Mouse (Mus musculus): ENCODE measurements around the gene Batf3. TPM values are rescaled to one million over a fixed set of nuclear protein-coding genes. Genes with fewer than 3 reads are reported as not detected.

Batf3 gene
- total RNA-seq (2021) = under 1 TPM; 0.52 to 0.56 TPM
- long read RNA-seq, experiment 1, partial matches to known transcripts = 0 of 2 reads
- long read RNA-seq, experiment 1, other reads (novel, unspliced or antisense) = 0 of 2 reads
- long read RNA-seq, experiment 2, partial matches to known transcripts = 0 of 1 reads
- long read RNA-seq, experiment 2, other reads (novel, unspliced or antisense) = 0 of 1 reads

GRCm38 (mm10) chr1:191097802-191098747 is at the start of gene Batf3:
Gene Batf3 (plus strand): TSS chr1:191097847.
- DNase-seq = peak; percentile 63

- DNase-seq = no peak
Measured at GRCm38 (mm10) chr1:191053555-191053954, 44.1 kb upstream of the Batf3 start.

GRCm38 (mm10) chr1:191054870-191055532 is 42.6 kb upstream of the Batf3 start:
- peak; percentile 14 for DNase-seq

DNA sequence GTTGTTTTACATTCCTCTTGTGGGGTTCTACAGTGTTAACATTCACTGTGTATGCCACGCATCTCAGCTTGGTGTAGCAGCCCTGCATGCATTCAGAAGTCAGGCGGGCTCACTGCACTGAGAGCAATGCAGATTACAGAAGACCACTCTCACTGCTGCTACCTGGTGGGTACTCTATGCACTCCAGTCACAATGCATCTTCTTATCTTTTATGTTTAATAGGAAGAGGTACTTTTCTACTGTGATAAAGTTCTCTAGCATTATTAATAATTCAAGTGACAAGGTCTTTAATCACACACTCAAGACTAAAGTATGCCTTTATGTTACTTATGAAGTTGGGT is 42.1 kb upstream of the Batf3 start:
- DNase-seq = no peak

- no peak for DNase-seq
Measured at GRCm38 (mm10) chr1:191057461-191057860, 40.2 kb upstream of the Batf3 start.

DNA sequence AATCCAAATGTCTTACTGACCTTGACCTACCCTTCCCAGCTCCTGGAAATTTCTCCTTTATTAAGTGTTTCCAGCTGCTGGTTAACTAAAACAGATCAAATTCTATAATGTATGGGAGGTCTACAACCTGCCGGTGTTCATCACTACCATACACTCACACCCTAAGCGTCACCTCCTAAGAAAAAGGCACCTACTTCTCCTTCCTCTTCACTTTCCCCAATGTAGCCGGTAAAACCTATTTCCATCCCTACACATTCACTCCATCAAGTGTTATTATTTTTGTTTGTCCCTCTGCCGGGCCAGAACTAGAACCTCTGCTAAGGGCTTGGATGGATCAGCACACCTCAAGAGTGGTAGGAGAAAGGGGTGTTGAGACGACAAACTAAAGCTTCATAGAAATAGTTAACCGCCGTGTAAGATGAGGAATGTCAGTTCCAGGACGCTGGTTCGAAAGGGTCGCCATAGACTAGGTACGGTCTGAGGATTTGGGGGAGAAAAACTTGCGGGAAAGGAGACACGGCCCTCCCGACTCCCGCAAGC is 35.3 kb upstream of the Batf3 start:
- no peak for DNase-seq

GRCm38 (mm10) chr1:191062781-191063485 is 34.7 kb upstream of the Batf3 start, which contains the start of the genes Tatdn3 and Nsl1:
Gene Tatdn3 (minus strand): TSS chr1:191062932.
Gene Nsl1 (plus strand): TSS chr1:191063012.
- peak; percentile 93 for DNase-seq

DNA sequence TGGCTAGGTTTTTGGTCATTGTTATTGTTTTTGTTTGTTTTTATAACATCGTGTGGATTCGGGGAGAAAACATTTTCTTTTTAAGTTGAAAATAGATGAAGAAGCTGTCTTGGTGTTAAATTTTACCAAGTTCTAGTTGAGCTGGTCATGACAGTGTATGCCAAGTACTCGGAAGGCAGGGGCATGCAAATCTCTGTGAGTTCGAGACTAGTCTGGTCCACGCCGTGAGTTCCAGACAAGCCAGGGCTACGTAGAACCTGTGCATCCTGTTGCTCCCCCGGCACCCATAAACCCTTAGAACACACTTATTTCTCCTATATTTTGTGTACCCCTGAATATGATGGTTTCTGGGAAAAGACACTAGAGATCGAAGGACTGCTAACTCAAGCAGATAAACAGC is 33.9 kb upstream of the Batf3 start:
- DNase-seq = no peak

GRCm38 (mm10) chr1:191064535-191064934 is 33.1 kb upstream of the Batf3 start:
- no peak for DNase-seq

DNA sequence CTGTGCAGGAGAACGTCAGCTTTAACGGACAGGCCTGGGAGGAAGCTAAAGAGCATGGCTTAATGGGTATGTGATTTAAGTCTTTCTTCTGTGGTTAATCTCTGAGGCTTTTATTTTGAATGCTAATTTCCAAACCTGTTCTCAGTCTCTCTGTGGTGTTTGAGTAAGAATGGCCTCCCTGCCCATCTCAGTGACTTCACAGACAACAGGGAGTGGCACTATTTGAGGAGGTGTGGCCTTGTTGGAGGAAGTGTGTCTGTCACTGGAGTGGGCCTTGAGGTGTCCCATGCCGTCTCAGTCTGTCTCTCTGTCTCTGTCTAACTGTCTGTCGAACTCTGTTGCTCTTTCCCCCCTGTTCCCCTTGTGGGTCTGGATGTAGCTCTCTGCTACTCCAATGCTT is 32.5 kb upstream of the Batf3 start:
- no peak for DNase-seq

GRCm38 (mm10) chr1:191068377-191068776 is 29.3 kb upstream of the Batf3 start:
- DNase-seq = no peak

DNA sequence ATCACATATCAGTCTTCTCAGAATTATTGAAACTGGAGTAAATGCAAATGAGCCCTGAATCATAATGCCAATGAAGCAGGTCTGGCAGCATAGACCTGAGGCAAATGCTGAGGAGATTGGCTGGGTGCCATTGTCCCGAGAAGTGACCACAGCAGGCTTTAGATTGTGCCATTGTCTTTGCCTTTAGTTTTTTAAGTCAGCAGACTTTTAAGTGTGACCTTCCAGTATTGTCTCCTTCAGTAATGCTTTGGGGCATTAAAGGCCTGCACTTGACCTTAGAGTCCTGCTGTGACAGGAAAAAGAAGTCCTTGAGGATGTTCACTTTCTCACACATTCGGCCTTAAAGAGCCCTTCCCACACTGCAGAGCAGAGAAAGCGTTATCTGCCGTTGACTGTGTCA is 27.4 kb upstream of the Batf3 start:
- no peak for DNase-seq

- no peak for DNase-seq
Measured at GRCm38 (mm10) chr1:191071613-191072012, 26.0 kb upstream of the Batf3 start.

DNA sequence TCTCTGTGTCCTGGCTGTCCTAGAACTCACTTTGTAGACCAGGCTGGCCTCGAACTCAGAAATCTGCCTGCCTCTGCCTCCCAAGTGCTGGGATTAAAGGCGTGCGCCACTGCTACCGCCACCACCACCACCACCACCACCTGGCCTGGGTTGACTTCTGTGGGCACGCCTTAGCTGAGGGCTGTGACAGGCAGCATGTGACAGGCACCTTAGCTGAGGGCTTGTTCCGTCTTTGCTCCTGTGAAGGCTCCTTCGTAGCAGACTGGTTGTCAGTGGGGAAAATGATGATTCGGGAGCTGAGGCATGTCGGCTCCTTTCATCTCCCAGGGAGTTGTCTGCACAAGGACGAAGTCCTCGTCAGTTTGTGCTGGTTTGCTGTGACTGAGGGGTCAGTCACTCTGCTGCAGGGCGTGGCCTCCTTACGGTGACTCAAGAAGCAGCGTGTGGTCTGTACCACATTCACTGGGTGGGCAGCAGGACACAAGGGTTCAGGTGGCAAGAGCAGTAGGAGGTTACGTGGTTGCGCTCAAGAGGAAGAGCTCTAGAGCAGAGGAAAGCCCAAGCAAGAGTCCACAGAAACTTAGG is 25.2 kb upstream of the Batf3 start:
- DNase-seq = no peak

GRCm38 (mm10) chr1:191073001-191073400 is 24.6 kb upstream of the Batf3 start:
- peak; percentile 13 for DNase-seq

- no peak for DNase-seq
Measured at GRCm38 (mm10) chr1:191073486-191073885, 24.2 kb upstream of the Batf3 start.

DNA sequence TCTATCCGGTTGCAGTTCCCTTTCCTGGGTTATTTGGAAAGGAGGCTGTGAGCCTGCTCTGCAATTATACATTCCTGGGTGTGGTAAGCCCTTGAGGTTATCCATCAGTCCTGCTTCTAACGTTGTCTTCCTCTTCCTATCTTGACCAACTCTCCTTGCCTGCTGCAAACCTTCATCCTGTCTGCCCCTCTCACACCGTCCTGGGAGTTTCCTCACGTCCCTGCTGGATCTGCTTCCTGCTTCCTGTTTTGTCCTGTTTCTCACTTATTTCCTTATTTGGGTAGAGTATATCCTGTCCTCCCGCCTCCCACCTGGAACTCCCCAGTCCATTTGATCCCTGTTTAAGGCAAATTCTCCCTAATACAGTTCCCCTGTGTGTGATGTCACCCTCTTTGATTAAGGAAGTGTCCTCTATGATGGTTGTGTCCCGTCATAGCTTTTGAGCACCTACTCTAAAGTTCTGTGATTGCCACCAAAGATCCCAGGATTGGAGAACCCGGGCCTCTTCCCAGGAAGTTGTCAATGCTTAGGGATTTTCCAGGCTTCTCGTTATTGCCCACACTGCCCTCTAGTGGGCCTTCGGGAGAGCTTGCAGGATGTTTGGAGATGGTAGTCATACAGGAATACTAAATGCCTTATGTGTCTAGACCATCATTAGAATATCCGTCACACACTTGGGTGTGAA is 22.3 kb upstream of the Batf3 start:
- peak; percentile 51 for DNase-seq

- no peak for DNase-seq
Measured at GRCm38 (mm10) chr1:191083230-191083629, 14.4 kb upstream of the Batf3 start.

GRCm38 (mm10) chr1:191084951-191085559 is 12.6 kb upstream of the Batf3 start:
- DNase-seq = peak; percentile 60

- DNase-seq = no peak
Measured at GRCm38 (mm10) chr1:191085597-191085996, 12.1 kb upstream of the Batf3 start.
